Mouse (Mus musculus): ENCODE measurements around the gene Zfp458. TPM values are rescaled to one million over a fixed set of nuclear protein-coding genes. Genes with fewer than 3 reads are reported as not detected.
"Not testable (repeated sequence)": the region's sequence is repeated elsewhere in the genome, so short reads cannot be mapped to it uniquely, and the experiment has no call there.

Gene Zfp458
- 1.2 and 1.3 TPM in 2 replicates for polyA plus RNA-seq (2015; fragmentation: Nextera tagmentation; extraction: Ambion mirVana)

DNA sequence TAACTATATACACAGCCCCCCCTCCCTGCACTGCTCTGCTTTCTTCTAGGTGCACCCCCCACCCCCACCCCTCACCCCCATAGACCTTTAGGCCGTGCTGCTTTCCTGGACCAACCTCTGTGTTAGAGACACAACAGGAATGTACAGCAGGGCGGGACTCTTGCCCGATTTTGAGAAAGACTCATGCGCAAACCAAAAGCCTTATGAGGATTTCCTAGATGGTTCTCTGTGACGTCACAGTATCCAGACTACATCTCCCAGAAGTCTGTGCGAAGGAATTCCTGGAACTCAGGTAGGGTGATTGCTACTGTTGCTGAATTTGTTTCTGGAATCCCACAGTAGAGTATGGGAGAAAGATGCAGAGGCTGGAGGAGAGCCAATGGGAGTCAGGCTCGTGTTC lies at the start of gene Zfp458:
Zfp458 (minus strand) TSS at position 153 of the 400 bp plus-strand sequence.
- Histone ChIP-seq H3K4me1 (ENCODE audit: control insufficient read depth, insufficient read depth, low read length) (no peaks in the 10 kb centered on the region), H3K4me2 (ENCODE audit: low read depth, low read length) (no peak within 1 kb of the TSS), H3K9ac (ENCODE audit: low read length) (no peak within 1 kb of the TSS), H3K9me3 (replicated peaks; ENCODE audit: control insufficient read depth, low read length) (no peaks in the 10 kb centered on the region), H3K27me3 (ENCODE audit: control insufficient read depth, insufficient read depth, low read length) (no peaks in the 10 kb centered on the region), H3K27ac (ENCODE audit: low read length) (no peak within 1 kb of the TSS), H3K36me3 (ENCODE audit: control insufficient read depth, insufficient read depth) (no peaks in the 10 kb centered on the region), H3K4me3 (ENCODE audit: low read length) (no peak within 1 kb of the TSS)
- ATAC-seq (replicated peaks; ENCODE audit: extremely low read depth, insufficient read depth, low FRiP score): no peak
- 37% methylated on average over 7 of the region's 7 CpGs for WGBS

DNA sequence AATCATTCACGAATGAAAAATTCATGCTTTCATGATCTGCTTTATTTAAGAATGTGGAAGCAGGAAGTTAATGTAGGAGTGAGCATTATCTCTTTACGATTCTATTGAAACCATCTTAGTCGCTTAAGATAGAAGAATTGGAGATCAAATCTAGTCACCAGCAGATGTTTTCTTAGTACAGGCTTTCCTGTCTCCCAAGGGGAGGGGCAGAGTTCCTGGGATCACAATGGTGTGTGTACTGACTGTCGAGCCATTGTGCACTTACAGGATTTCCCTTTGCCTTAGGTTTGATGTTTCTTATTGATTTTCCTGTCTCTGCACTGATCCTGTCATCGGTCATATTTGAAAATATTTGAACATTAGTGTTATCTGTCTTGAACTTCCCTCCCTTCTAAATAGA lies 28.5 kb upstream of the Zfp458 start:
- Histone ChIP-seq H3K27ac (ENCODE audit: low read length) (no peak overlapping the region; the same call in none of the 2 replicates), H3K9ac (ENCODE audit: low read length) (peak overlapping the region; percentile 90), H3K9me3 (replicated peaks; ENCODE audit: control insufficient read depth, low read length) (peaks cover 1% of the 10 kb centered on the region; the same call in 1 of the 2 replicates), H3K4me2 (ENCODE audit: low read depth, low read length) (peak overlapping the region; percentile 93), H3K4me3 (ENCODE audit: low read length) (peak overlapping the region; percentile 92), H3K4me1 (ENCODE audit: control insufficient read depth, insufficient read depth, low read length) (peaks cover 4% of the 10 kb centered on the region), H3K36me3 (ENCODE audit: control insufficient read depth, insufficient read depth) (no peaks in the 10 kb centered on the region), H3K27me3 (ENCODE audit: control insufficient read depth, insufficient read depth, low read length) (no peaks in the 10 kb centered on the region)
- WGBS: 26% methylated on average over 5 of the region's 5 CpGs
- ATAC-seq (replicated peaks; ENCODE audit: extremely low read depth, insufficient read depth, low FRiP score): 0 out of 2 replicates have a peak, but pooled peaks have one; percentile 38

DNA sequence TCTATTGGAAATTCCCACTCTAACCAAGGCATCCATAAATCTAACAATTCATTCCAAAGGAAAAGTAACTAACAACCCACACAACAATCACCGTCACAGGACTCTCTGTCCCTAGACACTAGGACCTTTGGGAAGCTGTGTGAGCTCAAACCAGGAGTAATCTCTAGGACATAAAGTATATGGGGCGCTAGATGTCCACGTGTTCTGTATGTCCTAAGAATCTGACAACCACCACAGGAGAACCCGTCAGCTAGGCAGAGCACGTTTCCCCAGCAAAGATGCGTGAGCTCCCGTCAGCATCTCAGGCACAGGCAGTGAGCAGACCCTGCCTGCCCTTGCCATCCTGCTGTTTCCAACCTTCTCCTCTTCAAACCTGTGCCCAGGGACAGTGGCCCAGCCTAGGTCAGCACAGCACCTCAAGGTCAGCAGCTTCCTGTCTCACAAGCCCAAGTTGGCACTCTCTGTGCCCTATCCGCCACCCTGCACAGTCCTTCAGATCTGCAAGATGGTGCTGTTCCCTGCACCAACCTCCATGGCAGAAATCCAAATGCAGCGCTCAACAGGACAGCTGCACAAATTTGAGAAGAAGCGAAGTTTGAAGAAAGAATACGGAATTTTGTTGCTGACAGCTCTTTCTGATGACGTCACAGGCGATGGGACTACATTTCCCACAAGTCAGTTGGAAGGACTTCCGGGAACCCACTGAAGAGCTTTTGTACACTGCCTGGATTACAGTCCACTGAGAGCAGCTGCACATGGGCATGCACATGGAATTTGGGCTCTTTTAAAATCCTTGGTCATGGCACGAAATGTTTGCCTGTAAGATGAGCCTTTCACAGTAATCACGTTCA lies 27.8 kb upstream of the Zfp458 start, which contains the start of gene Zfp457:
Zfp457 (minus strand) TSS at position 664 of the 851 bp plus-strand sequence.
- peak; percentile 97 for ATAC-seq (replicated peaks; ENCODE audit: extremely low read depth, insufficient read depth, low FRiP score)

DNA sequence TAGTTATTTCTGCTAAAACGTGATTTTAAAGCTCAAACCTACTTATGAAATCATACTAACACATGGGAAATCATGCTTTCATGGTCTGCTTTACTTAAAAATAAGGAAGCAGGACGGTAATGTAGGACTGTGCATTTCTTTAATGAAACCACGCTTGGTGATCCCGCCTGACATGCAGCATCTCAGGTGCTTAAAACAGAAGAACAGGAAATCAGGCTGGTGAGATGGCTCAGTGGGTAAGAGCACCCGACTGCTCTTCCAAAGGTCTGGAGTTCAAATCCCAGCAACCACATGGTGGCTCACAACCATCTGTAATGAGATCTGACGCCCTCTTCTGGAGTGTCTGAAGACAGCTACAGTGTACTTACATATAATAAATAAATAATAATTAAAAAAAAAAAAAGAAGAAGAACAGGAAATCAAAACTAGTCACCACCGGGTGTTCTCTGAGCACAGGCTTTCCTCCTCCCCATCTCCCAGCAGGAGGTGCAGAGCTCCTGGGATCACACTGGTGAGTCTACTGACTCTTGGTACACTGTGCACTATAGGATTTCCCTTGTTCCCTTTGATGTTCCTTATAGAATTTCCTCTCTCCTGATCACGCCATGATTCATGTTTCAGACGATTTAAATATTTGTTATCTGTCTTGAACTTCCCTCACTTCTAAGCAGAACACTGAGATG lies 8.7 kb downstream of the Zfp458 start:
- 37% methylated on average over 8 of the region's 9 CpGs for WGBS
- peak overlapping the region; percentile 47; the same call in 1 of the 2 replicates for H3K27ac ChIP-seq (ENCODE audit: low read length)

More for the DNA sequence above, 27.8 kb upstream of the Zfp458 start, which contains the start of gene Zfp457:
- peak within 1 kb of the TSS; percentile 82 for H3K27ac ChIP-seq (ENCODE audit: low read length)
- H3K4me2 ChIP-seq (ENCODE audit: low read depth, low read length): peak within 1 kb of the TSS; percentile 93
- H3K36me3 ChIP-seq (ENCODE audit: control insufficient read depth, insufficient read depth): no peaks in the 10 kb centered on the region
- H3K4me1 ChIP-seq (ENCODE audit: control insufficient read depth, insufficient read depth, low read length): peaks cover 4% of the 10 kb centered on the region
- H3K27me3 ChIP-seq (ENCODE audit: control insufficient read depth, insufficient read depth, low read length): no peaks in the 10 kb centered on the region
- 8% methylated on average over 16 of the region's 16 CpGs for WGBS
- H3K4me3 ChIP-seq (ENCODE audit: low read length): peak within 1 kb of the TSS; percentile 92
- H3K9me3 ChIP-seq (replicated peaks; ENCODE audit: control insufficient read depth, low read length): no peaks in the 10 kb centered on the region
- H3K9ac ChIP-seq (ENCODE audit: low read length): peak within 1 kb of the TSS; percentile 90

DNA sequence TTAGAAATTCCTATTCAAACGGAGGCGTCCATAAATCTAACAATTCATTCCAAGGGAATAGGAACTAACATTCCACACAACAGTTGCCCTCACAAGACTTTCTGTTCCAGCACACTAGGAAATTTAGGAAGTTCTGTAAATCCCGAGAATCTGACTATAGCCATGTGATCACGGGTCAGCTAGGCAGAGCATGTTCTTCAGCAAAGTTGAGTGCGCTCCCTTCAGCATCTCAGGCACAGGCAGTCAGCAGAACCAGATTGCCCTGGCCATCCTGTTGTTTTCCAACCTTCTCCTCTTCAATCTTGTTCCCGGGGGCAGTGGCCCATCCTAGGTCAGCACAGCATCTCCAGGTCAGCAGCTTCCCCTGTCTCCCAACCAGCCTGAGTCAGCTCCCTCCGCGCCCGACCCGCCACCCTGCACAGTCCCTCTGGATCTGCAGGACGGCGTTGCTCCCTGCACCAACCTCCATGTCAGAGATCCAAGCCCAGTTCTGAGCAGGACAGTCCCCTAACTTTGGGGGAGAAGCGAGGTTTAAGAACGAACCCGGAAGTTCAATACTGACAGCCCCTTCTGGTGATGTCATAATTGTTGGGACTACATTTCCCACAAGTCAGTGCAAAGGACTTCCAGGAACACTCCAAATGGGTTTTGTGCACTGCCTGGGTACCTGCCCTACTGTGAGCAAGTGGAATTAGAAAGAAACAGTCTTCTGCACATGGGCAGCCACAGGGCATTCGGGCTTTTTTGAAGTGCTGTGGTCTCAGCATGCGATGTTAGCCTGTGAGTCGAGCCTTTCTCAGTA lies 9.5 kb downstream of the Zfp458 start:
- peak overlapping the region; percentile 47; the same call in 1 of the 2 replicates for H3K27ac ChIP-seq (ENCODE audit: low read length)
- H3K36me3 ChIP-seq (ENCODE audit: control insufficient read depth, insufficient read depth): no peaks in the 10 kb centered on the region; the same call in none of the 2 replicates
- no peaks in the 10 kb centered on the region for H3K27me3 ChIP-seq (ENCODE audit: control insufficient read depth, insufficient read depth, low read length)
- peak overlapping the region; percentile 76 for H3K4me3 ChIP-seq (ENCODE audit: low read length)
- 7% methylated on average over 18 of the region's 18 CpGs for WGBS
- ATAC-seq (replicated peaks; ENCODE audit: extremely low read depth, insufficient read depth, low FRiP score): peak; percentile 99
- no peaks in the 10 kb centered on the region for H3K4me1 ChIP-seq (ENCODE audit: control insufficient read depth, insufficient read depth, low read length)
- peak overlapping the region; percentile 83 for H3K4me2 ChIP-seq (ENCODE audit: low read depth, low read length)
- peak overlapping the region; percentile 80 for H3K9ac ChIP-seq (ENCODE audit: low read length)
- 0 out of 2 replicates have a peak, but pooled peaks cover 2% of the 10 kb centered on the region for H3K9me3 ChIP-seq (replicated peaks; ENCODE audit: control insufficient read depth, low read length)

More for the DNA sequence above, 8.7 kb downstream of the Zfp458 start:
- H3K4me1 ChIP-seq (ENCODE audit: control insufficient read depth, insufficient read depth, low read length); H3K9me3 ChIP-seq (replicated peaks; ENCODE audit: control insufficient read depth, low read length); H3K36me3 ChIP-seq (ENCODE audit: control insufficient read depth, insufficient read depth); H3K27me3 ChIP-seq (ENCODE audit: control insufficient read depth, insufficient read depth, low read length): not testable (repeated sequence)
- peak overlapping the region; percentile 76 for H3K4me3 ChIP-seq (ENCODE audit: low read length)
- H3K4me2 ChIP-seq (ENCODE audit: low read depth, low read length): peak overlapping the region; percentile 83
- ATAC-seq (replicated peaks; ENCODE audit: extremely low read depth, insufficient read depth, low FRiP score): peak; percentile 16; the same call in 1 of the 2 replicates
- H3K9ac ChIP-seq (ENCODE audit: low read length): peak overlapping the region; percentile 80

DNA sequence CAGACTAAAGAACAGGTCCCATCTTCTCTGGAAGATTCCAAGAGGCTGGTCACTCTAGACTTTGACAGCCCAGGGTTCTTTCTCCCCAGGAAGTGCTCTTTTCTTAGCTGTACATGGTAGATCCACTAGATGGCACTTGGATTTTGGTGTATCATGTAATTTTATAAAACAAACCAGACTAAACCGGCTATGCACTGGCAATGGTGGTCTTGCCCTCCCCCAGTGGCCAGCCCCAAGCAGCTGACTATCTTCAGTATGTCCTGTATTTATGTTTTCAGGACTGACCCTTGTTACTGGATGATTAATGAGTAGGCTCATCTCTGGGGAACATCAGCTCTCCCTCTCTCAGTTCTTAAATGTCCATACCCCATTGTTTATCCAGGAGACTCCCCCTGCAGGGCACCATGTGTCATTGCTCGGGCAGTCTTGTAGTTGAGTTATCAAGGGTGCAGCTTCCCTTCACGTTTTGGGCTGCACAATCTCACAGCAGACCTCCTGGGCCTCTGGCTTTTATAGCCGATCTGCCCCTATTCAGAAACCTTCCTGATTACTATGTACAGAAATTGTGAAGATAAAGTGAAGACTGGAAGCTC lies 64.2 kb downstream of the Zfp458 start:
- Histone ChIP-seq H3K27me3 (ENCODE audit: control insufficient read depth, insufficient read depth, low read length) (no peaks in the 10 kb centered on the region), H3K9ac (ENCODE audit: low read length) (no peak overlapping the region), H3K27ac (ENCODE audit: low read length) (no peak overlapping the region), H3K36me3 (ENCODE audit: control insufficient read depth, insufficient read depth) (no peaks in the 10 kb centered on the region), H3K4me1 (ENCODE audit: control insufficient read depth, insufficient read depth, low read length) (no peaks in the 10 kb centered on the region), H3K4me2 (ENCODE audit: low read depth, low read length) (no peak overlapping the region), H3K4me3 (ENCODE audit: low read length) (no peak overlapping the region), H3K9me3 (replicated peaks; ENCODE audit: control insufficient read depth, low read length) (peaks cover 3% of the 10 kb centered on the region; the same call in 1 of the 2 replicates)
- 54% methylated on average over 4 of the region's 4 CpGs for WGBS
- ATAC-seq (replicated peaks; ENCODE audit: extremely low read depth, insufficient read depth, low FRiP score): no peak

Other genes starting within 250 kb of the Zfp458 start
- gene Zfp712, start 217.3 kb downstream of the Zfp458 start, polyA plus RNA-seq (2015; fragmentation: Nextera tagmentation; extraction: Ambion mirVana): 2.3 and 2.9 TPM in 2 replicates
- gene Zfp708, start 180.5 kb downstream of the Zfp458 start, polyA plus RNA-seq (2015; fragmentation: Nextera tagmentation; extraction: Ambion mirVana): 3.1 TPM in 2 replicates
- gene Gm28557, start 169.9 kb downstream of the Zfp458 start, polyA plus RNA-seq (2015; fragmentation: Nextera tagmentation; extraction: Ambion mirVana): 1.6 and 1.8 TPM in 2 replicates
- 0.27 and 0.37 TPM in 2 replicates for gene Rslcan18, start 162.2 kb downstream of the Zfp458 start, polyA plus RNA-seq (2015; fragmentation: Nextera tagmentation; extraction: Ambion mirVana)
- gene Zfp759, start 156.8 kb downstream of the Zfp458 start, polyA plus RNA-seq (2015; fragmentation: Nextera tagmentation; extraction: Ambion mirVana): 1.4 and 2.0 TPM in 2 replicates
- gene Rsl1, start 105.3 kb downstream of the Zfp458 start, polyA plus RNA-seq (2015; fragmentation: Nextera tagmentation; extraction: Ambion mirVana): 6.0 and 6.1 TPM in 2 replicates
- gene Zfp455, start 84.0 kb downstream of the Zfp458 start, polyA plus RNA-seq (2015; fragmentation: Nextera tagmentation; extraction: Ambion mirVana): 0.75 and 1.00 TPM in 2 replicates
- 0.94 and 1.3 TPM in 2 replicates for gene Zfp457, start 28.0 kb upstream of the Zfp458 start, polyA plus RNA-seq (2015; fragmentation: Nextera tagmentation; extraction: Ambion mirVana)
- 1.8 TPM in 2 replicates for gene Zfp595, start 54.1 kb upstream of the Zfp458 start, polyA plus RNA-seq (2015; fragmentation: Nextera tagmentation; extraction: Ambion mirVana)
- gene Gm28044, start 82.1 kb upstream of the Zfp458 start, polyA plus RNA-seq (2015; fragmentation: Nextera tagmentation; extraction: Ambion mirVana): 0.83 TPM in 1 of 2 replicates, not detected in the other
- gene Zfp953, start 82.1 kb upstream of the Zfp458 start, polyA plus RNA-seq (2015; fragmentation: Nextera tagmentation; extraction: Ambion mirVana): 0.60 and 0.72 TPM in 2 replicates
- 0.71 TPM in 1 of 2 replicates, not detected in the other for gene Gm28041, start 97.3 kb upstream of the Zfp458 start, polyA plus RNA-seq (2015; fragmentation: Nextera tagmentation; extraction: Ambion mirVana)
- gene Zfp456, start 97.3 kb upstream of the Zfp458 start, polyA plus RNA-seq (2015; fragmentation: Nextera tagmentation; extraction: Ambion mirVana): 1.0 and 1.7 TPM in 2 replicates
- 4.7 and 5.8 TPM in 2 replicates for gene Zfp429, start 121.4 kb upstream of the Zfp458 start, polyA plus RNA-seq (2015; fragmentation: Nextera tagmentation; extraction: Ambion mirVana)
- gene Zfp459, start 143.0 kb upstream of the Zfp458 start, polyA plus RNA-seq (2015; fragmentation: Nextera tagmentation; extraction: Ambion mirVana): 0.56 and 0.59 TPM in 2 replicates
- gene Zfp874a, start 173.2 kb upstream of the Zfp458 start, polyA plus RNA-seq (2015; fragmentation: Nextera tagmentation; extraction: Ambion mirVana): 5.5 and 6.0 TPM in 2 replicates
- 2.1 and 2.8 TPM in 2 replicates for gene Zfp874b, start 205.8 kb upstream of the Zfp458 start, polyA plus RNA-seq (2015; fragmentation: Nextera tagmentation; extraction: Ambion mirVana)
- gene Zfp58, start 222.1 kb upstream of the Zfp458 start, polyA plus RNA-seq (2015; fragmentation: Nextera tagmentation; extraction: Ambion mirVana): 8.9 TPM in 2 replicates
- not detected in 2 replicates for gene Gm26965, start 247.7 kb upstream of the Zfp458 start, polyA plus RNA-seq (2015; fragmentation: Nextera tagmentation; extraction: Ambion mirVana)
- gene Zfp87, start 247.7 kb upstream of the Zfp458 start, polyA plus RNA-seq (2015; fragmentation: Nextera tagmentation; extraction: Ambion mirVana): 16.8 and 18.2 TPM in 2 replicates

All from heart, embryonic 16.5 days (tissue).